Mouse (Mus musculus) testis, adult 2 months (tissue): ENCODE measurements at regions not wholly inside any gene's neighbourhood (a gene's known extent, or its start where the extent isn't known, plus 50 kb on each side); places are given as distances from the start of the nearest gene placed in this dataset.

Experiments used
- H3K27ac ChIP-seq: fragments of 200-500 bp; 2 replicates; pipeline ENCODE4 v1.5.1; 2012; ENCODE audit warnings: low read depth, low read length; ENCODE audit not compliant: control insufficient read depth, insufficient read depth
- H3K27me3 ChIP-seq: fragments of 200-500 bp; 2 replicates; pipeline ENCODE4 v1.6.1; 2012; ENCODE audit warnings: mild to moderate bottlenecking, low read length, moderate library complexity; ENCODE audit not compliant: control insufficient read depth, insufficient read depth
- H3K36me3 ChIP-seq: fragments of 200-500 bp; 2 replicates; pipeline ENCODE4 v1.6.1; 2012; ENCODE audit warnings: mild to moderate bottlenecking, low read length; ENCODE audit not compliant: control insufficient read depth, insufficient read depth
- H3K4me1 ChIP-seq: fragments of 200-500 bp; 2 replicates; pipeline ENCODE4 v1.6.1; 2012; ENCODE audit warnings: low read length; ENCODE audit not compliant: control insufficient read depth, insufficient read depth
- H3K4me3 ChIP-seq: fragments of 200-500 bp; 2 replicates; pipeline ENCODE4 v1.5.1; 2012; ENCODE audit warnings: low read depth, mild to moderate bottlenecking, low read length, moderate library complexity, mixed read lengths; ENCODE audit not compliant: control insufficient read depth
- CTCF ChIP-seq: fragments of 200-500 bp; IDR thresholded peaks from 2 replicates; pipeline ENCODE4 v1.5.1; 2012; ENCODE audit warnings: low read depth, mild to moderate bottlenecking, inconsistent platforms, low read length, moderate library complexity; ENCODE audit not compliant: control insufficient read depth, insufficient read depth, insufficient replicate concordance
- POLR2A ChIP-seq: fragments of 200-500 bp; IDR thresholded peaks from 2 replicates; pipeline ENCODE4 v1.6.1; 2012; ENCODE audit warnings: low read depth, mild to moderate bottlenecking, inconsistent platforms, low read length, moderate library complexity; ENCODE audit not compliant: control insufficient read depth

GRCm38 (mm10) chr3:130936980-130937379, 173.3 kb upstream of the Lef1 start:
- TF ChIP-seq POLR2A (no peak), CTCF (no peak)

GRCm38 (mm10) chr3:130936336-130936735, 173.9 kb upstream of the Lef1 start:
- no peak overlapping the region for H3K4me3 ChIP-seq
- TF ChIP-seq CTCF (no peak), POLR2A (no peak)
- no peak overlapping the region for H3K27ac ChIP-seq
- H3K36me3 ChIP-seq = no peaks in the 10 kb centered on the region
- H3K4me1 ChIP-seq = no peaks in the 10 kb centered on the region
- H3K27me3 ChIP-seq = no peaks in the 10 kb centered on the region

More at GRCm38 (mm10) chr3:130936980-130937379, 173.3 kb upstream of the Lef1 start:
- Histone ChIP-seq H3K27me3 (no peaks in the 10 kb centered on the region), H3K4me3 (no peak overlapping the region), H3K27ac (no peak overlapping the region), H3K36me3 (no peaks in the 10 kb centered on the region), H3K4me1 (no peaks in the 10 kb centered on the region)

DNA sequence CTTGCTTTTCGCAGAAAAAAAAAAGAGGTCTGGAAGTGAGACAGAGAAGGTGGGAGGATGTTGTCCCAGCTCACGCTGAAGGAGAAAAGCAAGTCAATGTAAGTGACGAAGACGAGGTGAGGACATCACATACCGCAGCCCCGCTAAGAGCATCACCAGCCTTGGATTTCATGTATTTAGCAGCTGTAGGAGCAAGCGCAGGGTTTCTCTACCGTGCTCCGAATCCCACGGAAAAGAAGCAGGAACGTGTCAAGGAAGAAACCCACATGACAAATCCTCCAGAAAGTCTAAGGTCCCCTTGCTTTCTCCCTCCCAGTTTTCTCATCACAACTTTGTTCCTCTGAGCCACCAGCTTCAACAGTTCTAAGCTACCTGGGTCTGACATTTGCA, 174.3 kb upstream of the Lef1 start:
- Histone ChIP-seq H3K27ac (no peak overlapping the region), H3K4me1 (no peaks in the 10 kb centered on the region), H3K4me3 (no peak overlapping the region), H3K27me3 (no peaks in the 10 kb centered on the region), H3K36me3 (no peaks in the 10 kb centered on the region)
- TF ChIP-seq POLR2A (no peak), CTCF (no peak)

- Histone ChIP-seq H3K4me3 (no peak overlapping the region), H3K4me1 (no peaks in the 10 kb centered on the region), H3K27ac (no peak overlapping the region), H3K27me3 (no peaks in the 10 kb centered on the region), H3K36me3 (no peaks in the 10 kb centered on the region)
- no peak for TF ChIP-seq CTCF
- TF ChIP-seq POLR2A = no peak
Measured at GRCm38 (mm10) chr3:130935302-130935925, 174.9 kb upstream of the Lef1 start.

DNA sequence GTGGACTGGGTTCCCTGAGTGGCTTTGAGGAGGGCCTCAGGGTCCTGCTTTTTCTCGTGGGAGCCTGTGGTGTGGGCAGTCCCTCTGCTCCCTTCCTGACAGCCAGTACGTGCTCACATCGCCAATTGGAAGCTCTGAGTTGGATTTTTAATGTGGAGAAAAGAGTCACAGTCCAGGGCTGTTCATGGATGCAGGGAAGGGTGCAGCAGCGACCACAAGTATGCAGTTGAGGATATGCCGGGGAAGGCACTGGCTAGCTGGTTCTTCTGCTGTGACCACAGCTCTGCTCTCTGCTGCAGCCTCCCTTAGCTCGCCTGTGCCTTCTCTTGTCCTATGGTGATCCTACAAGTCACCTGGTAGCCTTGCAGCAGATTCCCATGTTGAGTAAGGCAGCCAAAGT, 177.5 kb upstream of the Lef1 start:
- TF ChIP-seq CTCF (no peak), POLR2A (no peak)
- no peak overlapping the region for H3K4me3 ChIP-seq
- no peak overlapping the region for H3K27ac ChIP-seq
- H3K27me3 ChIP-seq = no peaks in the 10 kb centered on the region
- H3K36me3 ChIP-seq = no peaks in the 10 kb centered on the region
- no peaks in the 10 kb centered on the region for H3K4me1 ChIP-seq

GRCm38 (mm10) chr3:130932226-130932625, 178.0 kb upstream of the Lef1 start:
- H3K4me3 ChIP-seq = no peak overlapping the region
- no peaks in the 10 kb centered on the region for H3K36me3 ChIP-seq
- no peak overlapping the region for H3K27ac ChIP-seq
- H3K27me3 ChIP-seq = no peaks in the 10 kb centered on the region
- H3K4me1 ChIP-seq = no peaks in the 10 kb centered on the region
- TF ChIP-seq POLR2A = no peak
- TF ChIP-seq CTCF = no peak

DNA sequence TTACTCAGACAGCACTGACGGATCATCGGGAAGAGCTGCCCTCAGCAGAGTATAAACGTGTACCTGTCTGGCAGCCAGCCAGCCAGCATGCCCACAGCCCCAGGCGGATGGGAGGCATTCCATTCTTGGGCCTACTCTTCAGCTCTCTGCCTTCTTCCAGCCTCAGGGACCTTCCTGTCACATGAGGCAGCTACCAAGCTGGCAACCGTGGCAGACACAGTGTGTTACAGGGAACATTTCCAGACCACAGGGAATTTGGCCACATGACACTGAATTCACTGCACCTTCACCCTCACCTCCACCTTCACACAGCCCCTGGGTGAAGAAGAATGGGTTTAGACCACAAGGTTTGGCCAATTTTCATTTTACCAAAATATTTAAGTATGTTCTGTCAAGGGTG, 185.3 kb upstream of the Lef1 start:
- Histone ChIP-seq H3K36me3 (no peaks in the 10 kb centered on the region), H3K27ac (no peak overlapping the region), H3K27me3 (no peaks in the 10 kb centered on the region), H3K4me3 (no peak overlapping the region), H3K4me1 (no peaks in the 10 kb centered on the region)
- TF ChIP-seq CTCF (no peak), POLR2A (no peak)

- no peaks in the 10 kb centered on the region for H3K4me1 ChIP-seq
- no peaks in the 10 kb centered on the region for H3K36me3 ChIP-seq
- H3K4me3 ChIP-seq = no peak overlapping the region
- no peaks in the 10 kb centered on the region for H3K27me3 ChIP-seq
- TF ChIP-seq POLR2A (no peak), CTCF (no peak)
- no peak overlapping the region for H3K27ac ChIP-seq
Measured at GRCm38 (mm10) chr3:130923615-130923958, 186.7 kb upstream of the Lef1 start.
